Mouse (Mus musculus): ENCODE data around the gene Dlgap4.

Gene Dlgap4

GRCm38 (mm10) chr2:156617536-156617935, 4.0 kb downstream of the Dlgap4 start:
- DNase-seq (ENCODE audit: low read depth, low spot score), result no peak

GRCm38 (mm10) chr2:156620874-156621273, 7.4 kb downstream of the Dlgap4 start:
- no peak for DNase-seq (ENCODE audit: low read depth, low spot score)

- DNase-seq (ENCODE audit: low read depth, low spot score), result no peak
Observed at GRCm38 (mm10) chr2:156621449-156621848, 7.9 kb downstream of the Dlgap4 start.

GRCm38 (mm10) chr2:156622192-156622591, 8.7 kb downstream of the Dlgap4 start:
- no peak for DNase-seq (ENCODE audit: low read depth, low spot score)

- DNase-seq (ENCODE audit: low read depth, low spot score), result no peak
Observed at GRCm38 (mm10) chr2:156623246-156623645, 9.7 kb downstream of the Dlgap4 start.

- DNase-seq (ENCODE audit: low read depth, low spot score), result no peak
Observed at GRCm38 (mm10) chr2:156625307-156625706, 11.8 kb downstream of the Dlgap4 start.

- no peak for DNase-seq (ENCODE audit: low read depth, low spot score)
Observed at GRCm38 (mm10) chr2:156626119-156626518, 12.6 kb downstream of the Dlgap4 start.

GRCm38 (mm10) chr2:156626544-156626943, 13.0 kb downstream of the Dlgap4 start:
- DNase-seq (ENCODE audit: low read depth, low spot score), result no peak

GRCm38 (mm10) chr2:156627917-156628316, 14.4 kb downstream of the Dlgap4 start:
- DNase-seq (ENCODE audit: low read depth, low spot score), result no peak

GRCm38 (mm10) chr2:156630288-156630687, 16.8 kb downstream of the Dlgap4 start:
- no peak for DNase-seq (ENCODE audit: low read depth, low spot score)

GRCm38 (mm10) chr2:156632721-156633120, 19.2 kb downstream of the Dlgap4 start:
- DNase-seq (ENCODE audit: low read depth, low spot score), result no peak

GRCm38 (mm10) chr2:156635091-156635490, 21.6 kb downstream of the Dlgap4 start:
- DNase-seq (ENCODE audit: low read depth, low spot score), result no peak

GRCm38 (mm10) chr2:156641141-156641540, 27.6 kb downstream of the Dlgap4 start:
- no peak for DNase-seq (ENCODE audit: low read depth, low spot score)

GRCm38 (mm10) chr2:156642931-156643330, 29.4 kb downstream of the Dlgap4 start:
- no peak for DNase-seq (ENCODE audit: low read depth, low spot score)

GRCm38 (mm10) chr2:156643406-156643805, 29.9 kb downstream of the Dlgap4 start:
- DNase-seq (ENCODE audit: low read depth, low spot score), result no peak

- DNase-seq (ENCODE audit: low read depth, low spot score), result no peak
Observed at GRCm38 (mm10) chr2:156645145-156645544, 31.6 kb downstream of the Dlgap4 start.

- no peak for DNase-seq (ENCODE audit: low read depth, low spot score)
Observed at GRCm38 (mm10) chr2:156646877-156647276, 33.4 kb downstream of the Dlgap4 start.

- no peak for DNase-seq (ENCODE audit: low read depth, low spot score)
Observed at GRCm38 (mm10) chr2:156648042-156648441, 34.5 kb downstream of the Dlgap4 start.

- DNase-seq (ENCODE audit: low read depth, low spot score), result no peak
Observed at GRCm38 (mm10) chr2:156649450-156649849, 35.9 kb downstream of the Dlgap4 start.

GRCm38 (mm10) chr2:156651019-156651418, 37.5 kb downstream of the Dlgap4 start:
- no peak for DNase-seq (ENCODE audit: low read depth, low spot score)

- DNase-seq (ENCODE audit: low read depth, low spot score), result no peak
Observed at GRCm38 (mm10) chr2:156652841-156653240, 39.3 kb downstream of the Dlgap4 start.

- DNase-seq (ENCODE audit: low read depth, low spot score), result no peak
Observed at GRCm38 (mm10) chr2:156654148-156654547, 40.6 kb downstream of the Dlgap4 start.

- no peak for DNase-seq (ENCODE audit: low read depth, low spot score)
Observed at GRCm38 (mm10) chr2:156655626-156656025, 42.1 kb downstream of the Dlgap4 start.

GRCm38 (mm10) chr2:156657522-156657921, 44.0 kb downstream of the Dlgap4 start:
- DNase-seq (ENCODE audit: low read depth, low spot score), result no peak
